Mouse (Mus musculus) cerebellum, postnatal 4 days (tissue): ENCODE data around the gene Gm6763.
"Not testable (repeated sequence)": the region's sequence is repeated elsewhere in the genome, so short reads cannot be mapped to it uniquely, and the experiment has no call there.

Experiments used
- DNase-seq, 2 experiments: peaks; one replicate each; pipeline ENCODE4 v3.0.0; 2022; ENCODE audit warnings: low spot score in 2 of 2, mixed read lengths in 1 of 2

Gene Gm6763

GRCm38 (mm10) chr10:104151197-104151596 is at the start of gene Gm6763:
Gene Gm6763 (plus strand): TSS chr10:104151497.
- DNase-seq: not testable (repeated sequence)

DNA sequence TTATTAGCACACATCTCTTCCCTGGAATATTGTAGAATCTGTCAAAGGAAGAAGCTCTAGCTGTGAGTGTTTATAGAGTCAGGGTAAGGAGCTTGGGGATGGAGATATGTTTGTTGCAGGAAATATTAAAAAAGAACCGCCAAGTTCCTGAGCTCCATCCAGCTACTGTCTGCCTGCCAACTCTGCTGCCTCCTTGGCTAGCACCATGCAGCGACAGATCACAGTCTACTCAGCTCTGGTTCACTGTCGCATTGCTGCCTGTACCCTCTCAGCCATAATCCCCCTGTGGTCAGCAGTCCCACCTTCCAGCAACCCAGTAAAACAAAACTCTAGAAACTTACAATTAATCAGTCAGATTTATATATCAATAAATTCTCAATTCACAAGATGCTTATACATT is 41.3 kb upstream of the Gm6763 start:
- DNase-seq: no peak

DNA sequence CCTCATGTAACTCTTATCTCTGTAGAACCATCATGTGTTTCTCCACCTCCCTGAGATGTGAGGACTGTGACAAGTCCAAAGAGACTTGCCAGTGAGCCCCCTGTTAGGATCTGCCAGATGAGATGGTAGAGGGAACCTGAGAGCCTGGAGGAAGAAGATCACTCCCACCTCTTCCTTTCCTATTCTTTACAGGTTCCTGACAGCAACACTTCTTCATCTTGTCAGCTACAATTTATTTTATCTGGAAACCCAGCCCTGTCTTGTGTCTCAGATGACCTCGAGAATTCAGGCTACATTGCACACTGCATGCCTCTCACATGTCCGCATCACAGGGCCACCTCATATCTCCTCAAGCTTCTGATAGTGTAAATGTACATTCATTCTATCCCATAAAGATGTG is 33.0 kb upstream of the Gm6763 start:
- DNase-seq: no peak

DNA sequence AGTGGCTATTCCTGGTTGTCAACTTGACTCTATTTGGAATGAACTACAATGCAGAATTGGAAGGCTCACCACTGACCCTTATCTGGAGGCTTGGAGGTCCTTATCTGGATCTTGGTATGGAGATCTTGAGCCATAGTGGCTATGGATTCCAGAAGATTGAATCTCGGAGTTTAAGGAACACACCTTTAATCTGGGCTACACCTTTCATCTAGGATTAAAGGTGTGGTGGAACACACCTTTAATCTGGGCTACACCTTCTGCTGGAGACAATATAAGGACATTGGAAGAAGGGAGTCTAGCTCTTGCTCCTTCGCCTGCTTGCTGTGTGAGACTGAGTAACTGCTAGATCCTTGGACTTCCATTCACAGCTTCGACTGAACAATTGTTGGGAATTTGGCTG is 8.6 kb upstream of the Gm6763 start, which contains the start of gene Gm21293:
TSS of gene Gm21293 (plus strand) at position 301 of the 400 bp plus-strand sequence.
- not testable (repeated sequence) for DNase-seq

GRCm38 (mm10) chr10:104159706-104160105 is 8.4 kb downstream of the Gm6763 start, which contains the start of gene Gm8764:
Gene Gm8764 (plus strand): TSS chr10:104160006.
- not testable (repeated sequence) for DNase-seq

- not testable (repeated sequence) for DNase-seq
These were observed 16.9 kb downstream of the Gm6763 start, which contains the start of gene Gm21304 for GRCm38 (mm10) chr10:104168215-104168614. Gene Gm21304 (plus strand): TSS chr10:104168515.

- not testable (repeated sequence) for DNase-seq
These were observed 25.4 kb downstream of the Gm6763 start, which contains the start of gene Gm21312 for GRCm38 (mm10) chr10:104176724-104177123. Gene Gm21312 (plus strand): TSS chr10:104177024.

GRCm38 (mm10) chr10:104185233-104185632 is 33.9 kb downstream of the Gm6763 start, which contains the start of gene Gm20765:
Gene Gm20765 (plus strand): TSS chr10:104185533.
- DNase-seq: not testable (repeated sequence)

DNA sequence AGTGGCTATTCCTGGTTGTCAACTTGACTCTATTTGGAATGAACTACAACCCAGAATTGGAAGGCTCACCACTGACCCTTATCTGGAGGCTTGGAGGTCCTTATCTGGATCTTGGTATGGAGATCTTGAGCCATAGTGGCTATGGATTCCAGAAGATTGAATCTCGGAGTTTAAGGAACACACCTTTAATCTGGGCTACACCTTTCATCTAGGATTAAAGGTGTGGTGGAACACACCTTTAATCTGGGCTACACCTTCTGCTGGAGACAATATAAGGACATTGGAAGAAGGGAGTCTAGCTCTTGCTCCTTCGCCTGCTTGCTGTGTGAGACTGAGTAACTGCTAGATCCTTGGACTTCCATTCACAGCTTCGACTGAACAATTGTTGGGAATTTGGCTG is 42.4 kb downstream of the Gm6763 start, which contains the start of gene Gm4340:
TSS of gene Gm4340 (plus strand) at position 301 of the 400 bp plus-strand sequence.
- DNase-seq: not testable (repeated sequence)
